Mouse (Mus musculus): ENCODE results near the gene Dnal1.

Dnal1 gene

GRCm38 (mm10) chr12:84187752-84188601 lies 73.8 kb downstream of the Dnal1 start:
- DNase-seq: peak; percentile 50 to 59

- peak in 1 of 2 experiments; percentile 34 for DNase-seq
These were observed 74.8 kb downstream of the Dnal1 start for GRCm38 (mm10) chr12:84188881-84189444.

- peak in 1 of 2 experiments; percentile 26 for DNase-seq
These were observed 76.1 kb downstream of the Dnal1 start for GRCm38 (mm10) chr12:84190151-84190820.

GRCm38 (mm10) chr12:84191190-84191589 lies 77.0 kb downstream of the Dnal1 start:
- no peak for DNase-seq

GRCm38 (mm10) chr12:84191770-84192169 lies 77.6 kb downstream of the Dnal1 start:
- DNase-seq: no peak

GRCm38 (mm10) chr12:84192280-84192679 lies 78.1 kb downstream of the Dnal1 start:
- peak in 1 of 2 experiments; percentile 16 for DNase-seq

GRCm38 (mm10) chr12:84192741-84193641 lies 78.8 kb downstream of the Dnal1 start:
- peak; percentile 76 to 80 for DNase-seq

GRCm38 (mm10) chr12:84193642-84194399 lies 79.7 kb downstream of the Dnal1 start:
- DNase-seq: peak; percentile 88 to 91

- no peak for DNase-seq
These were observed 80.4 kb downstream of the Dnal1 start for GRCm38 (mm10) chr12:84194400-84195109.

GRCm38 (mm10) chr12:84195195-84195594 lies 81.0 kb downstream of the Dnal1 start:
- DNase-seq: no peak
